Mouse (Mus musculus) heart, embryonic 12.5 days (tissue): ENCODE results near the gene Tmc2. TPM values are rescaled to one million over a fixed set of nuclear protein-coding genes. Genes with fewer than 3 reads are reported as not detected.

Experiments used
- ATAC-seq: fragments of 200-750 bp; cut with Nextera tagmentation; 2 replicates; pipeline ENCODE4 v1.8.0; 2017; ENCODE audit warnings: moderate TSS enrichment, moderate library complexity; ENCODE audit not compliant: insufficient number of reproducible peaks, low FRiP score
- H3K27ac ChIP-seq: fragments of 300-500 bp; sonication (generic); 2 replicates; pipeline ENCODE4 v1.5.1; 2016; ENCODE audit warnings: mild to moderate bottlenecking, moderate library complexity; ENCODE audit not compliant: poor library complexity, severe bottlenecking
- H3K27me3 ChIP-seq: fragments of 300-500 bp; sonication (generic); replicated peaks from 2 replicates; pipeline ENCODE4 v1.6.1; 2016; ENCODE audit warnings: mild to moderate bottlenecking, moderate library complexity
- H3K36me3 ChIP-seq: fragments of 300-500 bp; sonication (generic); 2 replicates; pipeline ENCODE4 v1.6.1; 2016; ENCODE audit warnings: mild to moderate bottlenecking, moderate library complexity
- H3K4me1 ChIP-seq: fragments of 300-500 bp; sonication (generic); replicated peaks from 2 replicates; pipeline ENCODE4 v1.6.1; 2016; ENCODE audit warnings: mild to moderate bottlenecking
- H3K4me2 ChIP-seq: fragments of 300-500 bp; sonication (generic); 2 replicates; pipeline ENCODE4 v1.6.1; 2016; ENCODE audit warnings: mild to moderate bottlenecking, moderate library complexity
- H3K4me3 ChIP-seq: fragments of 300-500 bp; sonication (generic); 2 replicates; pipeline ENCODE4 v1.5.1; 2016; ENCODE audit warnings: mild to moderate bottlenecking
- H3K9ac ChIP-seq: fragments of 300-500 bp; sonication (generic); 2 replicates; pipeline ENCODE4 v1.6.1; 2016; ENCODE audit warnings: mild to moderate bottlenecking, moderate library complexity
- H3K9me3 ChIP-seq: fragments of 300-500 bp; sonication (generic); replicated peaks from 2 replicates; pipeline ENCODE4 v1.6.1; 2016; ENCODE audit warnings: mild to moderate bottlenecking, moderate library complexity
- WGBS: fragments of 180-500 bp; shearing (Covaris S2); methylation state at CpG from one replicate; pipeline ENCODE4 v1.1.7; 2016; 5-methylcytosine and 5-hydroxymethylcytosine counted together
- polyA plus RNA-seq: library from polyadenylated mRNA; unstranded; fragments of >200 nt; fragmentation: Nextera tagmentation; extraction: Ambion mirVana; gene quantifications from 2 replicates; pipeline ENCODE4 v1.2.1, GENCODE M21; 2016

Tmc2 gene
- polyA plus RNA-seq, 1 experiment from 2014 or later = not detected

DNA sequence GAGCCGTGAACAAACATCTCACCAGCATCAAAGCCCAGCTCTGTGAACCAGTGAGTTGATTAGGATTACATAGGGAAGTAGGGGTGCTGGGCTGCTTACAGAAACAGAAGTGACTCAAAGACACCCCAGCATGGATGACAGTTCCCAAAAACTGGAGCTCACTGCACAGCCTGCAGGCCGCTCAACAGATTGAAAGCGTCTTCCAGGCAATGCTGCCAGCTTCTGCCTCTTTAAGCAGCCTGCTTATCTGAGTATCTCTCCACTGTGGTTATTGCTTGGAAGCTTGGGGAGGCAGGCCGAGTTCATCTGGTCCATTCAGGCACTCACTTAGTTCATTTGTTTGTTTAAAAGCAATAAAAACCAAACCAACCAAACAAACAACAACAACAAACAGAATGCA lies 61.8 kb downstream of the Tmc2 start:
- Histone ChIP-seq H3K27ac (no peak overlapping the region), H3K9me3 (no peaks in the 10 kb centered on the region), H3K4me1 (no peaks in the 10 kb centered on the region), H3K9ac (no peak overlapping the region), H3K4me2 (no peak overlapping the region), H3K4me3 (no peak overlapping the region), H3K36me3 (no peaks in the 10 kb centered on the region), H3K27me3 (peaks cover 9% of the 10 kb centered on the region; the same call in 1 of the 2 replicates)
- no peak for ATAC-seq
- WGBS = 62% methylated on average over 4 of the region's 4 CpGs

DNA sequence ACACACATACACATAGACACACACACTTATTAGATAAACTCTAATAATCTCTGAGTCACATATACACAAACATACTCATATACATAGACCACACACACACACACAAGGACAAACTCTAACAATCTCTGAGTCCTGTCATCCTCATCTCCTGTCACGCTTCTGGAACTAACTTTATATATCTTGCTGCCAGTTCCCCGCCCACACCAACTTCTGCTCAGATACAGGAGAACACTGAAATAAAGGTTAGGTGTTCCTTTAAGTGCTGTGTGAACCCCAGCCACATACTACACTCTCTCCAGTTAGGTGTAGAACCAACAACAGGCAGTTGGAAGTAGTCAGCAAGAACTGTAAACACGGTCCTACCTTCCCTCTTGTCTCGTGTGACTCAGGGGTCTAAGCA lies 65.8 kb downstream of the Tmc2 start:
- no peaks in the 10 kb centered on the region for H3K9me3 ChIP-seq
- 0 out of 2 replicates have a peak, but pooled peaks cover 3% of the 10 kb centered on the region for H3K4me1 ChIP-seq
- no peak for ATAC-seq

DNA sequence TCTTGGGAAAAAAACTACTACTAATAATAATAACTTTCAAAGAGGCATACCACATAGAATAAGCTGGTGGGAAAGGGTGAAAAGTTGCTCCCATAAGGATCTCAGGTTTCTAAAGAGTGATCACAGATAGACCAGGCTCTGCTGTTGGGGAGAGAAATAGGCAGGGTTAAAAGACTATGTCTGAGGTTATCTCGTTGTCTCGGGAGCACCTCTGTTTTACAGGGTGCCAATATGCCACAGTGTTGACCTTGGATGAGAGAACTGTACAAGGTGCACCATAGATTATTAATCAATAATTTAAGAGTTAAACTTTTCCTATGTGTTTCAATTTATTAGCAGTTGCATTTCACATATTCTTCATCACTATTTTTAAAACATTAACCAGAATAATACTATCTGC lies 66.9 kb downstream of the Tmc2 start:
- Histone ChIP-seq H3K9me3 (no peaks in the 10 kb centered on the region), H3K27me3 (peaks cover 15% of the 10 kb centered on the region; the same call in 1 of the 2 replicates), H3K9ac (no peak overlapping the region), H3K36me3 (no peaks in the 10 kb centered on the region), H3K27ac (no peak overlapping the region), H3K4me3 (no peak overlapping the region), H3K4me1 (0 out of 2 replicates have a peak, but pooled peaks cover 3% of the 10 kb centered on the region), H3K4me2 (no peak overlapping the region)
- ATAC-seq = no peak
- WGBS = 78% methylated on average over 2 of the region's 2 CpGs

More for the DNA sequence above, 65.8 kb downstream of the Tmc2 start:
- 75% methylated on average over 4 of the region's 4 CpGs for WGBS
- no peak overlapping the region for H3K9ac ChIP-seq
- H3K36me3 ChIP-seq = no peaks in the 10 kb centered on the region
- no peak overlapping the region for H3K27ac ChIP-seq
- H3K27me3 ChIP-seq = peaks cover 15% of the 10 kb centered on the region; the same call in 1 of the 2 replicates
- H3K4me3 ChIP-seq = no peak overlapping the region
- H3K4me2 ChIP-seq = no peak overlapping the region

DNA sequence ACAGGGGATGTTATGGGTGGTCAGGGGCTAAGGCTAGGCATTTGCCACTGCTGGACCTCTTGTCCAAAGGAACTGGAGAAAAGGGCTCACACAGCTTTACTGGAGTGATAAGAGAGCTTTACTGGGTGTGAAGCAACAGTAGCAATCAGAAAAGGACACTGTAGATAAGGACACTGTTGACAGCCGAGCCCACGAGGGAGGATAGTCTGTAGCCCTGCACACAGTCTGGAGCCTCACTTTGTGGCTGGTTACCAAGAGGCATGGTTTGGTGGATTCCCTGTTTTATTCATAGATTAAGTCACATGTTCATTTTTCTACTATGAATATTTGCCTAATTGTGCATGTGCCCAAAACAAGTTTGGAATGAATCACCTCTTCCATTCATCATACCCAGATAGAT lies 67.4 kb downstream of the Tmc2 start:
- no peak overlapping the region for H3K9ac ChIP-seq
- peaks cover 15% of the 10 kb centered on the region; the same call in 1 of the 2 replicates for H3K27me3 ChIP-seq
- H3K4me3 ChIP-seq = no peak overlapping the region
- 7% methylated on average over 2 of the region's 2 CpGs for WGBS
- H3K4me2 ChIP-seq = no peak overlapping the region
- H3K4me1 ChIP-seq = 0 out of 2 replicates have a peak, but pooled peaks cover 3% of the 10 kb centered on the region
- H3K36me3 ChIP-seq = no peaks in the 10 kb centered on the region
- no peak overlapping the region for H3K27ac ChIP-seq
- no peaks in the 10 kb centered on the region for H3K9me3 ChIP-seq
- peak; percentile 74 for ATAC-seq

DNA sequence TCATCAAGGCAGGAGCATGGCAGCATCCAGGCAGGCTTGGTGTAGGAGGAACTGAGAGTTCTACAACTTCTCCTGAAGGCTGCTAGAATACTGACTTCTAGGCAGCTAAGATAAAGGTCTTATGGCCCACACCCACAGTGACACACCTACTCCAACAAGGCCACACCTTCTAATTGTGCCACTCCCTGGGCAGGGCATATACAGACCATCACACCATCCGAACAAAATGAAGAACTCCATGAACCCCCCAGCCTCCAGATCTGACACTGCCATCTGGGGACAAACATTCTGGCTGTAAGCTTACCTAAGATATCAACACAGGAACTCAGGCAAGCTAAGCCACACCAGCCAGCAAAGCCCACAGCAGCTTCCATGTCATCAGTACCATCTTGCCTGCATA lies 70.5 kb downstream of the Tmc2 start:
- Histone ChIP-seq H3K36me3 (no peaks in the 10 kb centered on the region), H3K27ac (no peak overlapping the region), H3K4me2 (no peak overlapping the region), H3K4me3 (no peak overlapping the region), H3K27me3 (peaks cover 11% of the 10 kb centered on the region; the same call in 1 of the 2 replicates), H3K9ac (no peak overlapping the region), H3K4me1 (0 out of 2 replicates have a peak, but pooled peaks cover 3% of the 10 kb centered on the region), H3K9me3 (no peaks in the 10 kb centered on the region)
- ATAC-seq = peak; percentile 54; the same call in 1 of the 2 replicates
- 81% methylated on average over 1 of the region's 1 CpGs for WGBS

DNA sequence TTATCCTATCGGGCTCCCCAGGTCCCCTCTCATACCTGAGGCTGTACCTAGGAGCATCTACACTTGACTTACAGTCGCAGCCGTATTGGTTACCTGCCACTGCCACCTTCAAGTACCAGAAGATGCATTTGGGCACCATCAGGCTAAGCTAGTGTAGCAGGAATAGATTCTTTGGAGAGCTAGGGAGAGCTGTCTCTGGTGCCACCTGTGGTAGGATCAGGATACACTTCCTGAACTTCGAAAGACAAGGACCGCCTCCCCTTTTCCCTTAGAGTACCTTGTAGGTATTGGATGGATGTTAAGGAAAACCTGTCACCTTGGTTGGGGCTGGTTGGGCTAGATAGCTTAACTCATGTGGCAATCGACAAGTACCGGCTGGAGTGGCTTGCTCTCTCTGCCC lies 73.1 kb downstream of the Tmc2 start:
- H3K4me1 ChIP-seq = peaks cover 2% of the 10 kb centered on the region
- H3K4me3 ChIP-seq = no peak overlapping the region
- H3K27me3 ChIP-seq = peaks cover 6% of the 10 kb centered on the region; the same call in 1 of the 2 replicates
- ATAC-seq = no peak
- no peaks in the 10 kb centered on the region for H3K36me3 ChIP-seq
- H3K9me3 ChIP-seq = no peaks in the 10 kb centered on the region
- no peak overlapping the region for H3K4me2 ChIP-seq
- H3K9ac ChIP-seq = no peak overlapping the region
- 61% methylated on average over 7 of the region's 7 CpGs for WGBS
- H3K27ac ChIP-seq = no peak overlapping the region

DNA sequence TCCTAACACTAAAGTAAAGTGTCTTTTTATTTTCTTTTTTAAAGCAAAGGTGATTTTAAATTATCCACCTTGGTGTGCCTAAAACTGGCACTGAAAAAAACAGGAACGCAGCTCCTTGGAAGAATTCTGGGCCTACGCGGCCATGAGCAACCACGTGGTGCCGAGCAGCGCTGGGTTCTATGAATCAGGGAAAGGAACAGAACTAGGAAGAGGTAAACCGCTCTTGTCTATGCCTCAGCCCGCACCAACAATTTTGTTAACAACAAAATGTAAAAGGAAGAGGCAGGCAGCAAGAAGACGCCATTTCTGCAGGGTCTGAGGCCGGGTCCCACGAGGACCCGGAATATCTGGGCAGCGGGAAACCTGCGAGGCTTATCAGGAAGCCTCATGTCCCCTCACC lies 78.7 kb downstream of the Tmc2 start:
- peak; percentile 17 for ATAC-seq
- peak overlapping the region; percentile 90 for H3K4me3 ChIP-seq
- peaks cover 30% of the 10 kb centered on the region for H3K4me1 ChIP-seq
- no peaks in the 10 kb centered on the region for H3K9me3 ChIP-seq
- H3K27me3 ChIP-seq = no peaks in the 10 kb centered on the region
- peaks cover 35% of the 10 kb centered on the region for H3K36me3 ChIP-seq
- peak overlapping the region; percentile 60 for H3K27ac ChIP-seq
- 2% methylated on average over 14 of the region's 14 CpGs for WGBS
- H3K9ac ChIP-seq = peak overlapping the region; percentile 81
- peak overlapping the region; percentile 88 for H3K4me2 ChIP-seq

DNA sequence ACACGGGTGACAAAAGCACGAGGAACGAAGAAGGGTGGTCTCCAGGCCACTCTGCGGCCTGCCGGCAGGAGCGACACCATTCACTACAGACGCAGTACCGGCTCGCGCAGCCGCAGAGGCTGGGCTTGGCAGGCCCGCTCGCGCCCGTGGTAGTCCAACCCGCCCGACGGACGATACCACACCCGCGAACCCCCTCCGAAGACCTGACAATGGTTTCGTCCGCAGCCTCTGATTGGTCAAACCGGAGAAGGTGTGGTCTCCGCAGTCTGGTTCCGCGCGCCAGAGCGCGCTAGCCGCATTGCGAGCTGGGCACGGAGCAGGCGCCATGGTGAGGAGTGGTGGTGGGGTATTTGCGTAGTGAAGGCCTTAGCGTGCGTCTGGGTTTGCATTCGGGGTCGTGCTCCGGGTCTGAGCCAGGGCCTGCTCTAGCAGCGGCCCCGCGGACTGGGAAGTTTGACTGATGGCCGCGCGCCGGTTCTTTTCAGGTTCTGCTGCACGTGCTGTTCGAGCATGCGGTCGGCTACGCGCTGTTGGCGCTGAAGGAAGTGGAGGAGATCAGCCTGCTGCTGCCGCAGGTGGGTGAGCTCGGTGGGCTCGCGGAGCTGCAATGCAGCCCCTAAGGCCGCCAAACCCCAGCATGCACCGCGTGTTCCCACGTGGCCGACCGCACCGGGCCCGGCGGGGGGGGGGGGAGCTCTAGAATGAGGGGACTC lies 79.3 kb downstream of the Tmc2 start, which contains the start of gene Nop56:
Nop56 (plus strand) TSS at position 282 of the 713 bp plus-strand sequence.
- Histone ChIP-seq H3K9ac (peak within 1 kb of the TSS; percentile 96), H3K4me1 (peaks cover 30% of the 10 kb centered on the region), H3K27ac (peak within 1 kb of the TSS; percentile 93), H3K27me3 (no peaks in the 10 kb centered on the region), H3K36me3 (peaks cover 37% of the 10 kb centered on the region), H3K9me3 (no peaks in the 10 kb centered on the region), H3K4me3 (peak within 1 kb of the TSS; percentile 90), H3K4me2 (peak within 1 kb of the TSS; percentile 88)
- WGBS = under 1% methylated on average over 68 of the region's 68 CpGs
- peak; percentile 98 for ATAC-seq

DNA sequence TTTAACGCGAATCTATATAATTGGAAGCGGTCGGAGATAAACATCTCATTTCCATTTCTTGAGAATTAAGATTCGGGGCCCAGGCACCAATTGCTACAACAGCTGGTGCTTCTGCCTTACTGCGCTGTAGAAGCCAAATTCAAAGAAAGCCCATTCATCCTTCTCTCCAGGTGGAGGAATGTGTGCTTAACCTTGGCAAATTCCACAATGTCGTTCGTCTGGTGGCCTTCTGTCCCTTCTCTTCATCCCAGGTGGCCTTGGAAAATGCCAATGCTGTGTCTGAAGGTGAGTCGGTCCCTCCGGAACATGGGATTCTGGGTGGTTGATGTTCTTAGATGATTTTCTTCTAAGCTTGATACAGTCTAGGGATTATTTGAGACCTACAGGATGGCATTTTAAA lies 79.9 kb downstream of the Tmc2 start:
- peak overlapping the region; percentile 93 for H3K27ac ChIP-seq
- no peaks in the 10 kb centered on the region for H3K9me3 ChIP-seq
- H3K27me3 ChIP-seq = no peaks in the 10 kb centered on the region
- ATAC-seq = no peak
- H3K36me3 ChIP-seq = peaks cover 43% of the 10 kb centered on the region
- peak overlapping the region; percentile 90 for H3K4me3 ChIP-seq
- H3K4me2 ChIP-seq = peak overlapping the region; percentile 88
- H3K9ac ChIP-seq = peak overlapping the region; percentile 96
- H3K4me1 ChIP-seq = peaks cover 30% of the 10 kb centered on the region
- 3% methylated on average over 10 of the region's 10 CpGs for WGBS

DNA sequence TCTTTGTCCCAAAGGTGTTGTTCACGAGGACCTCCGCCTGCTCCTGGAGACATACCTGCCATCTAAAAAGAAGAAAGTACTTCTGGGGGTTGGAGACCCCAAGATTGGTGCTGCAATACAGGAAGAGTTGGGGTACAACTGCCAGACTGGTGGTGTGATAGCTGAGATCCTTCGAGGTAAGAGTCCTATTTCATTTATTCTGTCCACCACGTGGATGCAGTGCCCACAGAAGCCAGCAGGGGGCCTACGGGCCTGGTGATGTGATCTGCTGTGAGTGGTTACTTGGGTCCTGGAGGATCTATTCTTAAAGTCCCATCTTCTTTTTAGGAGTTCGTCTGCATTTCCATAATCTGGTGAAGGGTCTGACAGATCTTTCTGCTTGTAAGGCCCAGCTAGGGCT lies 80.7 kb downstream of the Tmc2 start:
- WGBS = 46% methylated on average over 6 of the region's 6 CpGs
- Histone ChIP-seq H3K36me3 (peaks cover 50% of the 10 kb centered on the region), H3K27ac (no peak overlapping the region), H3K27me3 (no peaks in the 10 kb centered on the region), H3K4me3 (peak overlapping the region; percentile 90), H3K9me3 (no peaks in the 10 kb centered on the region), H3K4me2 (peak overlapping the region; percentile 88), H3K9ac (no peak overlapping the region), H3K4me1 (peaks cover 30% of the 10 kb centered on the region)
- no peak for ATAC-seq

DNA sequence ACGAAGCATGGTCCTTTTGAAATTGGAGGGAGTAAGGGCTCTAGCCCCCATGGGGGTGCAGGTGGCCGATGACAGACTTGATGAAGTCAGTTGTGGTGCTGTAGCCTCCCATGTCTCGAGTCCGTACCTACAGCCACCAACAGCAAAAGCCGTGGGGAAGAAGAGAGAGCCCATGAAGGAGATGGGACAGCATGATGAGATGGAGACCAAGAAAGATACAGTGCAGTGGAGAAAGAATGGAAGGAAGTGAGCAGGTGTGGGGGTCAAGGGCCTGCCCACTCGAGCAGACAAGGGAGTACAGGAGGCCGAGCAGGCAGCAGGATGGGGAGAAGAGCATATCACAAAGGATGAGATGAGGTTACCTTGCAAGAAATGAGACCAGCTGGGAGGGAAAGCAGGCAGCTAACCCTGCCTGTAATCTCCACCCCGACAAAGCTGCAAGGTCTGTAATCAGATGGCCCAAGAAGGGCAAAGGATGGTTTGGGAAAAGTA lies 84.7 kb downstream of the Tmc2 start:
- Histone ChIP-seq H3K4me2 (no peak overlapping the region), H3K4me3 (no peak overlapping the region), H3K36me3 (peaks cover 74% of the 10 kb centered on the region), H3K27ac (no peak overlapping the region), H3K4me1 (peaks cover 33% of the 10 kb centered on the region), H3K9me3 (no peaks in the 10 kb centered on the region), H3K27me3 (no peaks in the 10 kb centered on the region), H3K9ac (no peak overlapping the region)
- ATAC-seq = no peak
- WGBS = 37% methylated on average over 8 of the region's 8 CpGs
